Mouse (Mus musculus): ENCODE results near the gene Thrb.

The Thrb gene

GRCm38 (mm10) chr14:18031941-18032340, 371.9 kb downstream of the Thrb start:
- no peak for DNase-seq (ENCODE audit: low spot score)

GRCm38 (mm10) chr14:18036573-18036972, 376.5 kb downstream of the Thrb start:
- DNase-seq (ENCODE audit: low spot score) = no peak

- no peak for DNase-seq (ENCODE audit: low spot score)
Observed at GRCm38 (mm10) chr14:18062082-18062772, 402.2 kb downstream of the Thrb start.

Data from urinary bladder, postnatal 10 days (tissue).